Mouse (Mus musculus): ENCODE data around the gene Phldb3. TPM values are rescaled to one million over a fixed set of nuclear protein-coding genes. Genes with fewer than 3 reads are reported as not detected.

Gene Phldb3
- polyA plus RNA-seq, 1 experiment, result 5.2 TPM

- H3K4me1 ChIP-seq (ENCODE audit: control insufficient read depth, insufficient read depth, insufficient read length), result peaks cover 3% of the 10 kb centered on the region; the same call in 1 of the 2 replicates
- 19% methylated on average over 17 of the region's 17 CpGs for WGBS
- DNase-seq (ENCODE audit: low read depth in 1 of 2, low spot score in 2 of 2), result no peak
- H3K4me3 ChIP-seq (ENCODE audit: extremely low read depth, insufficient read depth, insufficient read length), result no peak overlapping the region
- H3K27me3 ChIP-seq (ENCODE audit: control insufficient read depth, insufficient read depth, low read length), result no peaks in the 10 kb centered on the region
- no peak overlapping the region for H3K27ac ChIP-seq (ENCODE audit: insufficient read depth, low read length)
- TF ChIP-seq CTCF (IDR thresholded peaks at IDR 0.05; ENCODE audit: extremely low read depth, insufficient read depth, insufficient read length, insufficient replicate concordance) (no peak), POLR2A (IDR thresholded peaks at IDR 0.05; ENCODE audit: low read depth, low read length) (no peak)
- H3K36me3 ChIP-seq (ENCODE audit: control insufficient read depth, insufficient read depth, low read length), result no peaks in the 10 kb centered on the region
Measured at GRCm38 (mm10) chr7:24661118-24661904, 50.7 kb downstream of the Phldb3 start.

GRCm38 (mm10) chr7:24662575-24662974 lies 52.0 kb downstream of the Phldb3 start:
- no peak overlapping the region for H3K27ac ChIP-seq (ENCODE audit: insufficient read depth, low read length)
- H3K4me1 ChIP-seq (ENCODE audit: control insufficient read depth, insufficient read depth, insufficient read length), result peaks cover 3% of the 10 kb centered on the region; the same call in 1 of the 2 replicates
- peak; percentile 62 to 67 for DNase-seq (ENCODE audit: low read depth in 1 of 2, low spot score in 2 of 2)
- H3K36me3 ChIP-seq (ENCODE audit: control insufficient read depth, insufficient read depth, low read length), result no peaks in the 10 kb centered on the region
- TF ChIP-seq CTCF (IDR thresholded peaks at IDR 0.05; ENCODE audit: extremely low read depth, insufficient read depth, insufficient read length, insufficient replicate concordance) (peak; percentile 80; the same call in 1 of the 2 replicates), POLR2A (IDR thresholded peaks at IDR 0.05; ENCODE audit: low read depth, low read length) (no peak)
- no peak overlapping the region for H3K4me3 ChIP-seq (ENCODE audit: extremely low read depth, insufficient read depth, insufficient read length)
- 7% methylated on average over 8 of the region's 8 CpGs for WGBS
- H3K27me3 ChIP-seq (ENCODE audit: control insufficient read depth, insufficient read depth, low read length), result no peaks in the 10 kb centered on the region

- Histone ChIP-seq H3K36me3 (ENCODE audit: control insufficient read depth, insufficient read depth, low read length) (no peaks in the 10 kb centered on the region), H3K4me3 (ENCODE audit: extremely low read depth, insufficient read depth, insufficient read length) (no peak overlapping the region), H3K4me1 (ENCODE audit: control insufficient read depth, insufficient read depth, insufficient read length) (peaks cover 3% of the 10 kb centered on the region; the same call in 1 of the 2 replicates), H3K27me3 (ENCODE audit: control insufficient read depth, insufficient read depth, low read length) (no peaks in the 10 kb centered on the region), H3K27ac (ENCODE audit: insufficient read depth, low read length) (no peak overlapping the region)
- TF ChIP-seq POLR2A (IDR thresholded peaks at IDR 0.05; ENCODE audit: low read depth, low read length), result no peak
- 72% methylated on average over 8 of the region's 8 CpGs for WGBS
- no peak for DNase-seq (ENCODE audit: low read depth in 1 of 2, low spot score in 2 of 2)
Measured at GRCm38 (mm10) chr7:24664301-24664700, 53.7 kb downstream of the Phldb3 start.

- no peak for TF ChIP-seq CTCF (IDR thresholded peaks at IDR 0.05; ENCODE audit: extremely low read depth, insufficient read depth, insufficient read length, insufficient replicate concordance)
- no peak for TF ChIP-seq POLR2A (IDR thresholded peaks at IDR 0.05; ENCODE audit: low read depth, low read length)
- H3K4me1 ChIP-seq (ENCODE audit: control insufficient read depth, insufficient read depth, insufficient read length), result peaks cover 3% of the 10 kb centered on the region; the same call in 1 of the 2 replicates
- WGBS, result 84% methylated on average over 9 of the region's 9 CpGs
- no peaks in the 10 kb centered on the region for H3K27me3 ChIP-seq (ENCODE audit: control insufficient read depth, insufficient read depth, low read length)
- H3K36me3 ChIP-seq (ENCODE audit: control insufficient read depth, insufficient read depth, low read length), result no peaks in the 10 kb centered on the region
- no peak for DNase-seq (ENCODE audit: low read depth in 1 of 2, low spot score in 2 of 2)
- no peak overlapping the region for H3K4me3 ChIP-seq (ENCODE audit: extremely low read depth, insufficient read depth, insufficient read length)
- no peak overlapping the region for H3K27ac ChIP-seq (ENCODE audit: insufficient read depth, low read length)
Measured at GRCm38 (mm10) chr7:24664959-24665358, 54.4 kb downstream of the Phldb3 start.

- Histone ChIP-seq H3K4me1 (ENCODE audit: control insufficient read depth, insufficient read depth, insufficient read length) (no peaks in the 10 kb centered on the region), H3K4me3 (ENCODE audit: extremely low read depth, insufficient read depth, insufficient read length) (no peak overlapping the region), H3K27ac (ENCODE audit: insufficient read depth, low read length) (no peak overlapping the region), H3K27me3 (ENCODE audit: control insufficient read depth, insufficient read depth, low read length) (no peaks in the 10 kb centered on the region), H3K36me3 (ENCODE audit: control insufficient read depth, insufficient read depth, low read length) (no peaks in the 10 kb centered on the region)
- WGBS, result 92% methylated on average over 23 of the region's 23 CpGs
- TF ChIP-seq POLR2A (IDR thresholded peaks at IDR 0.05; ENCODE audit: low read depth, low read length) (no peak), CTCF (IDR thresholded peaks at IDR 0.05; ENCODE audit: extremely low read depth, insufficient read depth, insufficient read length, insufficient replicate concordance) (no peak)
- DNase-seq (ENCODE audit: low read depth in 1 of 2, low spot score in 2 of 2), result no peak
Measured at GRCm38 (mm10) chr7:24671944-24672439, 61.4 kb downstream of the Phldb3 start.

GRCm38 (mm10) chr7:24676575-24676974 lies 66.0 kb downstream of the Phldb3 start, which contains the start of gene Tex101:
Tex101 (minus strand) TSS chr7:24676675.
- Histone ChIP-seq H3K4me1 (ENCODE audit: control insufficient read depth, insufficient read depth, insufficient read length) (no peaks in the 10 kb centered on the region), H3K36me3 (ENCODE audit: control insufficient read depth, insufficient read depth, low read length) (no peaks in the 10 kb centered on the region), H3K27me3 (ENCODE audit: control insufficient read depth, insufficient read depth, low read length) (no peaks in the 10 kb centered on the region), H3K4me3 (ENCODE audit: extremely low read depth, insufficient read depth, insufficient read length) (no peak within 1 kb of the TSS), H3K27ac (ENCODE audit: insufficient read depth, low read length) (no peak within 1 kb of the TSS)
- 89% methylated on average over 9 of the region's 9 CpGs for WGBS
- no peak for DNase-seq (ENCODE audit: low read depth in 1 of 2, low spot score in 2 of 2)
- TF ChIP-seq POLR2A (IDR thresholded peaks at IDR 0.05; ENCODE audit: low read depth, low read length), result no peak
- no peak for TF ChIP-seq CTCF (IDR thresholded peaks at IDR 0.05; ENCODE audit: extremely low read depth, insufficient read depth, insufficient read length, insufficient replicate concordance)

Other genes starting within 250 kb of the Phldb3 start
- gene Kcnn4, start 240.5 kb upstream of the Phldb3 start, polyA plus RNA-seq (2012; rRNA removed), result 102 and 133 TPM in 2 replicates
- 55.7 and 83.3 TPM in 2 replicates for gene Smg9, start 211.1 kb upstream of the Phldb3 start, polyA plus RNA-seq (2012; rRNA removed)
- gene Irgc1, start 158.5 kb upstream of the Phldb3 start, polyA plus RNA-seq (2012; rRNA removed), result 6.5 and 19.9 TPM in 2 replicates
- 51.2 and 58.6 TPM in 2 replicates for gene Plaur, start 148.3 kb upstream of the Phldb3 start, polyA plus RNA-seq (2012; rRNA removed)
- gene Cadm4, start 128.7 kb upstream of the Phldb3 start, polyA plus RNA-seq (2012; rRNA removed), result 33.1 and 34.5 TPM in 2 replicates
- 4.0 and 5.9 TPM in 2 replicates for gene Zfp428, start 103.8 kb upstream of the Phldb3 start, polyA plus RNA-seq (2012; rRNA removed)
- gene AC161166.1, start 98.3 kb upstream of the Phldb3 start, polyA plus RNA-seq (2012; rRNA removed), result not detected in 2 replicates
- 11.2 and 13.1 TPM in 2 replicates for gene Irgq, start 80.1 kb upstream of the Phldb3 start, polyA plus RNA-seq (2012; rRNA removed)
- gene Pinlyp, start 64.6 kb upstream of the Phldb3 start, polyA plus RNA-seq (2012; rRNA removed), result 0.23 and 0.36 TPM in 2 replicates
- gene Xrcc1, start 64.5 kb upstream of the Phldb3 start, polyA plus RNA-seq (2012; rRNA removed), result 52.3 and 56.2 TPM in 2 replicates
- 23.2 and 27.3 TPM in 2 replicates for gene Ethe1, start 23.2 kb upstream of the Phldb3 start, polyA plus RNA-seq (2012; rRNA removed)
- gene Zfp575, start 23.1 kb upstream of the Phldb3 start, polyA plus RNA-seq (2012; rRNA removed), result 0.29 and 0.61 TPM in 2 replicates
- gene Lypd3, start 25.8 kb downstream of the Phldb3 start, polyA plus RNA-seq (2012; rRNA removed), result not detected in 2 replicates
- gene Tex101, start 65.9 kb downstream of the Phldb3 start, polyA plus RNA-seq (2012; rRNA removed), result not detected in 2 replicates
- gene BC049730, start 98.5 kb downstream of the Phldb3 start, polyA plus RNA-seq (2012; rRNA removed), result not detected in 2 replicates
- gene Gm4763, start 116.1 kb downstream of the Phldb3 start, polyA plus RNA-seq (2012; rRNA removed), result not detected in 2 replicates
- 6.9 and 8.8 TPM in 2 replicates for gene Cd177, start 149.5 kb downstream of the Phldb3 start, polyA plus RNA-seq (2012; rRNA removed)
- gene Ceacam10, start 166.4 kb downstream of the Phldb3 start, polyA plus RNA-seq (2012; rRNA removed), result 0.41 and 0.49 TPM in 2 replicates